Mouse (Mus musculus): ENCODE data around the gene Ehd1.
A peak's percentile ranks its signal among the peaks of the same experiment; 100 is the strongest.

The Ehd1 gene

GRCm38 (mm10) chr19:6276426-6277421, at the start of gene Ehd1:
Gene Ehd1, plus strand, starts transcription at chr19:6276725.
- DNase-seq, result peak; percentile 99

GRCm38 (mm10) chr19:6226763-6227162, 49.8 kb upstream of the Ehd1 start:
- DNase-seq, result no peak

- no peak for DNase-seq
Observed at GRCm38 (mm10) chr19:6227864-6228263, 48.7 kb upstream of the Ehd1 start.

GRCm38 (mm10) chr19:6230411-6230810, 46.1 kb upstream of the Ehd1 start:
- DNase-seq, result no peak

- DNase-seq, result no peak
Observed at GRCm38 (mm10) chr19:6231036-6231435, 45.5 kb upstream of the Ehd1 start.

- peak; percentile 15 for DNase-seq
Observed at GRCm38 (mm10) chr19:6233647-6234046, 42.9 kb upstream of the Ehd1 start.

- no peak for DNase-seq
Observed at GRCm38 (mm10) chr19:6234337-6235083, 42.0 kb upstream of the Ehd1 start.

- peak; percentile 94 for DNase-seq
Observed at GRCm38 (mm10) chr19:6235084-6236052, 41.2 kb upstream of the Ehd1 start, which contains the start of gene Ppp2r5b. Gene Ppp2r5b, minus strand, starts transcription at chr19:6235872.

GRCm38 (mm10) chr19:6236053-6236441, 40.5 kb upstream of the Ehd1 start:
- DNase-seq, result peak; percentile 88

GRCm38 (mm10) chr19:6236842-6237241, 39.7 kb upstream of the Ehd1 start:
- no peak for DNase-seq

GRCm38 (mm10) chr19:6238740-6239139, 37.8 kb upstream of the Ehd1 start:
- no peak for DNase-seq

- no peak for DNase-seq
Observed at GRCm38 (mm10) chr19:6240136-6240535, 36.4 kb upstream of the Ehd1 start.

- no peak for DNase-seq
Observed at GRCm38 (mm10) chr19:6240725-6241124, 35.8 kb upstream of the Ehd1 start.

- DNase-seq, result peak; percentile 98
Observed at GRCm38 (mm10) chr19:6241274-6242107, 35.0 kb upstream of the Ehd1 start, which contains the start of gene Atg2a. Gene Atg2a, plus strand, starts transcription at chr19:6241668.

GRCm38 (mm10) chr19:6242281-6242680, 34.2 kb upstream of the Ehd1 start:
- DNase-seq, result peak; percentile 37

GRCm38 (mm10) chr19:6243226-6243625, 33.3 kb upstream of the Ehd1 start:
- no peak for DNase-seq

- no peak for DNase-seq
Observed at GRCm38 (mm10) chr19:6245806-6246205, 30.7 kb upstream of the Ehd1 start.

GRCm38 (mm10) chr19:6247526-6248300, 28.8 kb upstream of the Ehd1 start:
- no peak for DNase-seq

GRCm38 (mm10) chr19:6253021-6253420, 23.5 kb upstream of the Ehd1 start:
- no peak for DNase-seq

- no peak for DNase-seq
Observed at GRCm38 (mm10) chr19:6260428-6260827, 16.1 kb upstream of the Ehd1 start.

GRCm38 (mm10) chr19:6260946-6261345, 15.6 kb upstream of the Ehd1 start:
- no peak for DNase-seq
